Mouse (Mus musculus): ENCODE data around the gene Kifc3.

The Kifc3 gene

GRCm38 (mm10) chr8:95075504-95075903, 127.1 kb downstream of the Kifc3 start:
- no peak for DNase-seq (ENCODE audit: low spot score)

GRCm38 (mm10) chr8:95067582-95067981, 135.0 kb downstream of the Kifc3 start:
- peak; percentile 25 for DNase-seq (ENCODE audit: low spot score)

GRCm38 (mm10) chr8:95064531-95064930, 138.1 kb downstream of the Kifc3 start:
- DNase-seq (ENCODE audit: low spot score): no peak

- no peak for DNase-seq (ENCODE audit: low spot score)
Measured at GRCm38 (mm10) chr8:95059812-95060533, 142.6 kb downstream of the Kifc3 start.

- no peak for DNase-seq (ENCODE audit: low spot score)
Measured at GRCm38 (mm10) chr8:95058661-95059060, 144.0 kb downstream of the Kifc3 start.

GRCm38 (mm10) chr8:95056414-95056813, 146.2 kb downstream of the Kifc3 start:
- DNase-seq (ENCODE audit: low spot score): no peak

GRCm38 (mm10) chr8:95054927-95055510, 147.6 kb downstream of the Kifc3 start, which contains the start of gene Drc7:
Gene Drc7, plus strand, starts transcription at chr8:95055103.
- no peak for DNase-seq (ENCODE audit: low spot score)

- no peak for DNase-seq (ENCODE audit: low spot score)
Measured at GRCm38 (mm10) chr8:95054438-95054837, 148.2 kb downstream of the Kifc3 start.
